Mouse (Mus musculus) gastrocnemius, adult 8-10 months (tissue): ENCODE measurements around the gene B3galt4. TPM values are rescaled to one million over a fixed set of nuclear protein-coding genes. Genes with fewer than 3 reads are reported as not detected.
"Not testable (repeated sequence)": the region's sequence is repeated elsewhere in the genome, so short reads cannot be mapped to it uniquely, and the experiment has no call there.

Experiments
- DNase-seq, 2 experiments: peaks; one replicate each; pipeline ENCODE4 v3.0.0; 2022; ENCODE audit warnings: low spot score in 2 of 2
- total RNA-seq, 4 experiments: library from RNA; stranded (reverse); gene quantifications; 2 replicates each; pipeline ENCODE4 v1.2.4; 2022

B3galt4 gene
- total RNA-seq, result 1 to 10 TPM; 1.4 to 1.8 (median 1.5) TPM

GRCm38 (mm10) chr17:33951021-33951946 is at the start of gene B3galt4:
Gene B3galt4, minus strand, starts transcription at chr17:33951488.
- peak; percentile 36 to 45 for DNase-seq

- DNase-seq, result not testable (repeated sequence)
Observed at GRCm38 (mm10) chr17:34000796-34001195, 49.5 kb upstream of the B3galt4 start.

GRCm38 (mm10) chr17:34000150-34000537 is 48.9 kb upstream of the B3galt4 start, which contains the start of gene H2-K1:
Gene H2-K1, minus strand, starts transcription at chr17:34000347.
- peak; percentile 87 for DNase-seq

- peak in 1 of 2 experiments; percentile 9 for DNase-seq
Observed at GRCm38 (mm10) chr17:33999341-34000149, 48.3 kb upstream of the B3galt4 start.

- not testable (repeated sequence) for DNase-seq
Observed at GRCm38 (mm10) chr17:33998697-33999096, 47.4 kb upstream of the B3galt4 start.

GRCm38 (mm10) chr17:33997025-33997424 is 45.7 kb upstream of the B3galt4 start:
- not testable (repeated sequence) for DNase-seq

GRCm38 (mm10) chr17:33995651-33996050 is 44.4 kb upstream of the B3galt4 start:
- DNase-seq, result no peak

- no peak for DNase-seq
Observed at GRCm38 (mm10) chr17:33994959-33995358, 43.7 kb upstream of the B3galt4 start.

GRCm38 (mm10) chr17:33991788-33992664 is 40.7 kb upstream of the B3galt4 start:
- DNase-seq, result no peak

GRCm38 (mm10) chr17:33982136-33982535 is 30.8 kb upstream of the B3galt4 start:
- peak in 1 of 2 experiments; percentile 37 for DNase-seq

GRCm38 (mm10) chr17:33981192-33981909 is 30.1 kb upstream of the B3galt4 start:
- peak; percentile 82 to 90 for DNase-seq

GRCm38 (mm10) chr17:33980181-33981035 is 29.1 kb upstream of the B3galt4 start:
- DNase-seq, result no peak

GRCm38 (mm10) chr17:33979512-33980050 is 28.3 kb upstream of the B3galt4 start:
- DNase-seq, result no peak

- peak; percentile 74 to 82 for DNase-seq
Observed at GRCm38 (mm10) chr17:33978631-33979031, 27.3 kb upstream of the B3galt4 start.

- DNase-seq, result no peak
Observed at GRCm38 (mm10) chr17:33977861-33978557, 26.7 kb upstream of the B3galt4 start.

- no peak for DNase-seq
Observed at GRCm38 (mm10) chr17:33973572-33973971, 22.3 kb upstream of the B3galt4 start.

- no peak for DNase-seq
Observed at GRCm38 (mm10) chr17:33972691-33973090, 21.4 kb upstream of the B3galt4 start.

- DNase-seq, result no peak
Observed at GRCm38 (mm10) chr17:33969394-33969793, 18.1 kb upstream of the B3galt4 start.
